Mouse (Mus musculus): Measurements from ENCODE around the gene Rnaset2a.

DNA sequence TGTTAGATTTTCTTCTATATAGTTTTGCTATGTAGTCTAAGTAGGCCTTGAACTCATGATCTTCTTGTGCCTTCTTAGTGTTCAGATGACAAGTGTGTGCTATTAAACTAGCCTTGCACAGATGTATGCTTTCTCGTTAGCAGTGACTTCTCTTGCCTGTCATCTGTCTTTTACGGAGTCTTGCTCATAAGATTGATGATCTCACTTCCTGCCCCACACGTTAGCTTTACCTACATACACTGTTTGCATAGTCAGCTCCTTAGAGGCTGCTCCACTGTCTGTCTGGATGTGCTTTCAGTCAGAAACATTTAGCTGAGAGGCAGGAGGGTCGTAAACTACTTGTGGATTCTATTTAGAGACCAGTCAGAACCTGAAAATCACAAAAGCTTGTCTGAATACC lies 23.2 kb upstream of the Rnaset2a start:
- TF ChIP-seq CTCF (IDR thresholded peaks at IDR 0.05; ENCODE audit: insufficient read depth, low read length), result no peak
- no peak for TF ChIP-seq POLR2A (IDR thresholded peaks at IDR 0.05; ENCODE audit: borderline replicate concordance, extremely low read depth, low read depth, low read length)
